Mouse (Mus musculus) cerebral cortex, adult 2 months (tissue): ENCODE data around the gene Gatd1.

Experiments
- WGBS: fragments of 180-500 bp; shearing (Covaris S2); methylation state at CpG from one replicate; pipeline ENCODE4 v1.1.7; 2018; 5-methylcytosine and 5-hydroxymethylcytosine counted together

Gatd1 gene

DNA sequence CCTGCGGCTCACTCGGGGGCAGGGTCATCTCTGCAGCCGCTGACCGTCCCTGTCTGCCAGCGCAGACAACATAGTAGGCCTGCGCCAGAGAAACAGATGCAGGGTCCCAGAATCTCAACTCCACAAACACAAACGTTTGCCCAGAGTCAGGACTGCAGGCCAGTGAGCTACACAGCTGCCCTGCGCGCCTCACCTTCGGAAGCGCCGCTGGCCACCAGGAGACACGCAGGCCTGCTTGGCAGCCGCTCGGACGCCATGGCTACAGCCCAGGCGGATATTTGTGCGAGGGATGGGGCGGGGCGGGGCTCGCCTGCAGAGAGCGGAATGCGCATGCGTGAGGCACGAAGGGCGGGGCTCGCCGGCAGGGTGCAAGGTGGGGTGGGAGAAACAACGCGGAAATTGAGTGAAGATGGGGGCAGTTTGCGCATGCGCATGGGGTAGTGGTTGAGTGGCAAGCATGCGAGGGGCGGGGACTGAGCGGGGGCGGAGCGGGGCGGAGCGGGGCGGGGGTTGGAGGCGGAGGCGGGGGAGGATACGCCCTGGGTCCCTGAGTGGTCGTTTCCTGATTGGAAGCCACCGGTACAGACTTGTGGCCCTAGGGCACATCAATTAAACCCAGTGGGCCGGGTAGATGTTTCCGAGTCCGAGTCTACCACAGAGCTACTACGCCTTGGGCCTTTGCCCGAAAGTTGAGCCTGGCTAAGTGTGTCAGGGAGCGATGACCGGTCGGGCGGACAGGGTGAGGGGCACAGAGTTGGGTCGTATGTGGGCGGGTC lies at the start of gene Gatd1:
Gene Gatd1, minus strand, starts transcription at position 328 of the 776 bp plus-strand sequence.
- WGBS = under 1% methylated on average over 53 of the region's 56 CpGs

DNA sequence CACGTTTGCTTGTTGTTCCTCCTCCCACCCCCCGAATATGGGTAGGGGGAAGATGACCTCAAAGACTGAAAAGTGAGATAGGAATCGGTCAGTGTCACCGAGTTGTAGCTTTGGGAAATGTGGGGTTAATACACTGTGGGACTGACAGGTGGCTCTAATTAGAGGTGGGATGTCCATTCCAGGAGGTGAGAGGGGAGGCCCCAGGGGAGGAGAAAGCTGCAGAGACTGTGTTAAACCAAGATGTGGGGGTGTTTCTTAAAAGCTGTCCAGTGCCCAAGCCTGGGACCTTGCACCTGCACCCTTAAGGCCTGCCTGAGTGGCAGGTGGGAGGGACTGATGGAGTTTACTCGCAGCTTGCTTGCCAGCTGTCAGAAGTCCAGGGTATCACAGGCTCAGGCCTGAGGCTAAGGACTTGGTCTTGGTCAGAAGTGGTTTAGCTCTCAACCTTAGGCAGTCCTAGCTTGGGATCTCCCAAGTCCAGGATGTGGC lies 48.4 kb upstream of the Gatd1 start:
- WGBS = 41% methylated on average over 5 of the region's 5 CpGs

- WGBS = 4% methylated on average over 59 of the region's 59 CpGs
These were observed 47.8 kb upstream of the Gatd1 start for GRCm38 (mm10) chr7:141461521-141462332.

DNA sequence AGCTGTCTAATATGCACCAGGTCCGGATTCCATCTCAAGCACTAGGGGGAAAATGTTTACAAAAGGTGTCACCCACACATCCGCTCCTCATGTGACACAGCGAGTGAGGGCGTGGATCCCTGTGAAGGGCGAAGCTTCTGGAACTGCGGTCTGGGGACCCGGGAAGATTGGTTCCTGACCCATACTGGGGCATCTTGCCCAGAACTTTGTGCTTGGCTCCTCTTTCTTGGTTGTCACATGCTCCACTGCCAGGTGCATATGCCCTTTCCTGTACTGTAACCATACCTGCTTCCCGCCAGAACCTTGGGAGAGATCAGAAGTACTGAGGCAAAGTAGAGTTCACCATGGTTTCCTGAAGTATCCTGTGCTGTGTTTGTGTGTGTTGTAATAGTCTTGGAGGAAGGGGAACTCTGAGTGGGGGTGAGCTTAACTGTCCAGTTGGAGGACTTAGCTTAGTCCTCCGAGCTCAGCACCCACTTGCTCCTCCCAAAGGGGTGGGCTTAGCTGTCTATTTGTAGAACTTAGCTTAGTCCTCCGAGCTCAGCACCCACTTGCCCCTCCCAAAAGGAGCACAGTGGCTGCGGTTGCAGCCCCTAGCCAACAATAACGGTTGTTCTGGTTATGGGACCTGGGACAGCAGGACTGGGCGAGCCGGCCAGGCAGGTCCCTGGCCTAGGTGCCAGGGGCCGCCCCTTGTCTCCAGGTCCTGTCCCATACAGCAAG lies 46.6 kb upstream of the Gatd1 start, which contains the start of gene Cracr2b:
Gene Cracr2b, plus strand, starts transcription at position 704 of the 723 bp plus-strand sequence.
- WGBS = 67% methylated on average over 15 of the region's 15 CpGs

GRCm38 (mm10) chr7:141460001-141460390 lies 46.1 kb upstream of the Gatd1 start:
- 75% methylated on average over 5 of the region's 5 CpGs for WGBS

GRCm38 (mm10) chr7:141459301-141459711 lies 45.4 kb upstream of the Gatd1 start:
- WGBS = 90% methylated on average over 17 of the region's 17 CpGs

GRCm38 (mm10) chr7:141458661-141459060 lies 44.7 kb upstream of the Gatd1 start:
- 90% methylated on average over 11 of the region's 11 CpGs for WGBS

DNA sequence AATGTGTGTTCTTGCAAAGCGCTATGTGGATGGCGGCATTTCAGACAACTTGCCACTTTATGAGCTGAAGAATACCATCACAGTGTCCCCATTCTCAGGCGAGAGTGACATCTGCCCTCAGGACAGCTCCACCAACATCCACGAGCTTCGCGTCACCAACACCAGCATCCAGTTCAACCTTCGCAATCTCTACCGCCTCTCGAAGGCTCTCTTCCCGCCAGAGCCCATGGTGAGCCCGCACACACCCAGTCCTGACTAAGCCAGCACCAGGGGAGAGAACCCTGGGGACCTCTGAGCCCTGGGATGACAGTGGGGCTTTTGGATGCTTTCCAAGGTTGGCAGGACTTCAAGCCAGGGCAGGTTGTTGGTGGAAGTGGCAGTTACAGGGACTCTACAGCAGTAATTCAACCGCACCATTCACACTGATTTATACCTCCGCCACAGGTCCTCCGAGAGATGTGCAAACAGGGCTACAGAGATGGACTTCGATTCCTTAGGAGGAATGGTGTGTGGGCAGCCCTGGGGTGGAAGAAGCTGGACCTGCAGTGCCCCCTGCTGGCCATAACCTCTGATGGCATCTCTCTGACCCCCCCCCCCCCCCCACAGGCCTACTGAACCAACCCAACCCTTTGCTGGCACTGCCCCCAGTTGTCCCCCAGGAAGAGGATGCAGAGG lies 44.2 kb upstream of the Gatd1 start:
- WGBS = 85% methylated on average over 15 of the region's 15 CpGs

GRCm38 (mm10) chr7:141457236-141457635 lies 43.3 kb upstream of the Gatd1 start:
- 92% methylated on average over 14 of the region's 14 CpGs for WGBS

GRCm38 (mm10) chr7:141456739-141457138 lies 42.8 kb upstream of the Gatd1 start:
- WGBS = 79% methylated on average over 6 of the region's 6 CpGs

DNA sequence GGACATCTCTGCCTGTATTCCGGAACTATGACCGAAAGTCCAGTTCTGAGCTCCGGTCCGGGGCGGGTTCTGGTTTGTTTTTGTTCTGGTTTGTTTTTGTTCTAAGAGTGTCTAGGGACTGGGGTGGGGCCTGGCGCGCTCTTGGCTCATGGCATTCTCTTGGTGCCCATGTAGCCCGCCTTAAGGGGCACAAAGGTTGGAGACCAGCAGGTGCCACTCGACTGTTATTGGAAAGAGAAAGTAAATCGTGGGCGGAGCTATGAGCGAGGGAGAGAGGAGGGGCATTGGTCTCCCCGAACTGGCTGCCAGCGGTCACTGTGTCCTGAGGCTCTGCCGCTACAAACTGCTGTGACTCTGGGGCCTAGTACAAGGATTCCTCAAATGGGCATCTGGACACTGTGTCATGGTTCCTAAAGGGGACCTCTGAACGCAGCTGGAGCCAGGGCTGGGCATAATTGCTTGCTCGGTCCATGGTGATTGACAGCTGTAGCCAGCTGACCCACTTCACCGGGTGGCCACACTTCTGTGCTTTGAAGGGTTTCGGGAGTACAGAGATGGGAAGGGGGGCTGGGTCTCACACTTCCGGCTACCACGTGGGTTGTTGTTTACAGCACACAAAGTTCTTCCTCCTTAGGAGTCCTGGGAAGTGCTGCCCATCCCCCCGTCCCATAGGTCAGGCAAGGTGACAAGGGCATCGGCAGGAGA lies 41.8 kb upstream of the Gatd1 start:
- WGBS = 3% methylated on average over 23 of the region's 23 CpGs

DNA sequence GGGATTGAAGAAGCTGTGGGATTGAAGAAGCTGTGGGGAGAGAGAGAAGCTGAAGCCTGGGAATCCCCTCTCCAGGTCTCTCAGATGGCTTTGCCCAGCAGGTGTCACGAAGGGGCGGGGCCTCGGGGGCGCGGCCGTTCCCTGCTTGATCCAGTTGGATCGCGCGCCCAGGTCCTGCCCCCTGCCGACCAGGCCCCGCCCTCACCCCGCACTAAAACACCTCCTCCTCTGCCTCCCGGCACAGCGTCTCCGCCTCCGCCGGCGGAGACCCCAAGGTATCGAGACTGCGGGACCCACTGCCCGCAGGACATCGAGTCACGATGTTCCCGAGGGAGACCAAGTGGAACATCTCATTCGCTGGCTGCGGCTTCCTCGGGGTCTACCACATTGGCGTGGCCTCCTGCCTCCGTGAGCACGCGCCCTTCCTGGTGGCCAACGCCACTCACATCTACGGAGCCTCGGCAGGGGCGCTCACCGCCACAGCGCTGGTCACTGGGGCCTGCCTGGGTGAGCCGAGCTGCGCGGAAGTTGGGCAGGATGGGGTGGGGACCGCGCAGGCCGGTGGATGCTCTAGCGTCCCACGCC lies 41.1 kb upstream of the Gatd1 start, which contains the start of gene Pnpla2:
Gene Pnpla2, plus strand, starts transcription at position 232 of the 585 bp plus-strand sequence.
- WGBS = under 1% methylated on average over 45 of the region's 45 CpGs

GRCm38 (mm10) chr7:141453636-141454035 lies 39.7 kb upstream of the Gatd1 start:
- 72% methylated on average over 2 of the region's 2 CpGs for WGBS

DNA sequence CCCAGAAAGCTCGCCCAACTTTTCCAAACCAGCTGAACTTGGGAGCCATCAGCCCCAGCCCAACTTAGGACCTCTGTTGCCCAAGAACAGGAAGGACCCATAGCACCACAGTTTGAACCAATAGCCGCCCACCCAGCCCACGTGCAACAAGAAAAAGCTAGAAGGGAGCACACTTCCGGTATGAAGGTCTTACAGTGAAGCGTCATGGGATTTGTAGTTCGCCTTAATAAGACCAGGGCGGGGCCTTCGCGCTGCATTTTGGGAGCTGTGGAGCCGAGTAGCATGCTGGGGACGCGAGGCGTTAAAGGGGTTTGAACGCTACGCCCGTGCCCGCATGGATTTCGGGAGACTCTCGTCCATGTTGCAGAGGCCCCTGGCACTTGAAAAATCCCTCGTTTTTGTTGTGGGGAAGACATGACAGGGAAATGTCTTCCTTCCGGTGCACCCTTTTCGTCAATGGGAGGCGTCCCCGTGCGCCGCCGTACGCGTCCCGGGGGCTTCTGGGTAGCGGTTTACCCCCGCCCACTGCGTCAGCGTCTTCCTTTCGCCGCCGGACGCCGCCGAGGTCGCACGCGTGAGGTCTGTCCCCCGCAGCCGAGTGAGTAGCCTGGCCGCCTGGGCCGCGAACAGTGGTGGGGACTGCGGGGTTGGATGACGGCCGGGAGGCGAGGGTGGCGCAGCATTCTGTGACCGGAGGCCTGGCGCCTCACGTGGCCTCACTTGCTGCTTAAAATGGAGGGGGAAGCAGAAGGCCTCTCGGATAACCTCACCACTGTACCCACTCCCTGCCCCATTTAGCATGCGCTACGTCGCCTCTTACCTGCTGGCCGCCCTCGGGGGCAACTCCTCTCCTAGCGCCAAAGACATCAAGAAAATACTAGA lies 33.4 kb upstream of the Gatd1 start, which contains the start of gene Rplp2:
Gene Rplp2, plus strand, starts transcription at position 261 of the 882 bp plus-strand sequence.
- under 1% methylated on average over 63 of the region's 63 CpGs for WGBS

DNA sequence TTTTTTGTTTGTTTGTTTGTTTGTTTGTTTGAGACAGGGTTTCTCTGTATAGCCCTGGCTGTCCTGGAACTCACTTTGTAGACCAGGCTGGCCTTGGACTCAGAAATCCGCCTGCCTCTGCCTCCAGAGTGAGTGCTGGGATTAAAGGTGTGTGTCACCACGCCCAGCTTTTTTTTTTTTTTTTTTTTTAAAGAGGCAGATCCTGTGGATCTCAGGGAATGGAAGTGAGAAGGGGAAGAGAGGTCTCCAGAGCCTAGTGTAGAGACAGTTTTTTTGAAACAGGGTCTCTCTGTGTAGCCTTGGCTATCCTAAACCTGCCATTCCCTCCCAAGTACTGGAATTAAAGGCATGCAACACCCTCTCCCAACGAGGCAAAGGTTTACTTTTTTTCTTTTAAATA lies 32.4 kb upstream of the Gatd1 start:
- WGBS = 85% methylated on average over 3 of the region's 3 CpGs

DNA sequence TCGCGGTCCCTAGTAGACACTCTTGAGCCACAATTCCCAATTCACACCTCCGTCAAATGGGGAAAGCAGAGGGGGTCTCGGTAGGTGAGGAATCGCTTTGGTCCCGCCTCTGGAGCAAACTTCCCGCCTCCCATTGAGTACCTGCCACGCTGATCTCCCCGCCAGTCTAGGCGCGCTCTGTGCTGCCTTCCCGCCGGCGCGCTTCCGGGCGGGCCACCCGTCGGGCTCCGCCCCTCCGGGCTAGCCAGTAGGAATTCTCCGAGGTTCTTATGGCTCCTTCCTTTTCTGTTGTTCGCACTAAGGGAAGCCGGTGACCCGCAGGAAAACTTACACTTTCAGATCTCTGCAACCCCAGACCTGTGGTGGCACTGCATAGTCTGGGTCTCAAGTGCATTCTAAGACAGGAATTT lies 29.9 kb upstream of the Gatd1 start, which contains the start of gene Pidd1:
Gene Pidd1, minus strand, starts transcription at position 198 of the 410 bp plus-strand sequence.
- 1% methylated on average over 25 of the region's 25 CpGs for WGBS

- WGBS = 23% methylated on average over 12 of the region's 12 CpGs
These were observed 29.3 kb upstream of the Gatd1 start for GRCm38 (mm10) chr7:141443081-141443821.

DNA sequence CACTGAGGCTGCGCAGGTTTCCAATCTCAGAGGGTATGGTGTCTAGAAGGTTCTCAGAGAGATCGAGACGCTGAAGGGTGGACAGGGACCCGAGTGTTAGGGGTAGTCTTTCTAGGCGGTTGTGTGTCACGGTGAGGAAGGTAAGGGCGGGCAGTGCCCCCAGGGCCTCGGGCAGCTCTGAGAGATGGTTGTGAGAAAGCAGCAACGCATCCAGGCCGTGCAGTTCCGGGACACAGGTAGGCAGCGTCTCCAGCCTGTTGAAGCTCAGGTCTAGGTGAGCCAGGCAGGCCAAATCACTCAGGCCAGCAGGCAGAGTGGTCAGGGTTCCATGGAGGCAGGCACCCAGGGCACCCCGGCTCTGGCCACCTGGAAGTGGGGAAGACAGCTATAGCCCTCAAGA lies 28.3 kb upstream of the Gatd1 start:
- WGBS = 95% methylated on average over 13 of the region's 13 CpGs
